Mouse (Mus musculus) naive thymus-derived CD4-positive, alpha-beta T cell, adult 2 months (primary cell): ENCODE results near the gene Rbp2.
A peak's percentile ranks its signal among the peaks of the same experiment; 100 is the strongest.

Experiments
- DNase-seq: peaks from one replicate; pipeline ENCODE4 v3.0.0-alpha.2; 2011; ENCODE audit warnings: low read depth

Rbp2 gene

GRCm38 (mm10) chr9:98524786-98525542, 39.0 kb downstream of the Rbp2 start:
- DNase-seq = no peak

DNA sequence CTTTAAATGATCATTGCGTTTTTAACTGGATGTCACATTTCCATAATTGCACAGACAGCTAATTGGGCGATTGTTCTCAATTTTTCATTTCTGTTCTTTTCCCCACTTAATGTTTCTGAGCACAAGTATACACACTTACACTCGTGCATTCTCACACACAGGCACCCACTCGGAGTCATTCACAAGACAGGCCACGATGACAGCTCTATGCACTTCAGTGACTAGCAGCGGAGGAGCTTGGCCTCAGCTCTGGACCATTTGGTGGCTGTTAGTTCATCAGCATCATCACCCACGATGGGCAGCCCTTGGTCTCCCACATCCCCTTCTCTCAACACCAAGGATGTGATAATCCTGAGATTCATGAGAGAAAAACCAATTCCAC, 39.6 kb downstream of the Rbp2 start:
- no peak for DNase-seq

- no peak for DNase-seq
Observed at GRCm38 (mm10) chr9:98527226-98527625, 41.3 kb downstream of the Rbp2 start.

DNA sequence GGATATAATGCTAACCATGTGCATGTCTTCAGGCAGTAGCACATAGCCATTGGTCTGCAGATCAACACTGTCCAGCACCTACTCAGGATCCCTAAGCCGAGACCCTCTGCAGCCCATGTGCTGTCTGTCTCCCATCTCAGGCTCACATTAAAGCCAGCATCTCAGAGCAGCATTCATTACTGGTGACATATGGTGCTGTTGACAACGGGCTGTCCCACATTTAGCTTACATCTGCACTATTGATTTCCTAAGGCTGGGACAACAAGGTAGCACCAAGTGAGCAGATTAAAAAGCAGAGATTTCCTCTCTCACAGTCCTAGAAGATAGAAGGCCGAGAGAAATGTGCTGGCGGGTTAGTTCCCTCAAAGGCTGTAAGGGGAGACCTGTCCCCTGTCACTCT, 43.9 kb downstream of the Rbp2 start:
- no peak for DNase-seq

GRCm38 (mm10) chr9:98530999-98531398, 45.1 kb downstream of the Rbp2 start:
- DNase-seq = no peak

DNA sequence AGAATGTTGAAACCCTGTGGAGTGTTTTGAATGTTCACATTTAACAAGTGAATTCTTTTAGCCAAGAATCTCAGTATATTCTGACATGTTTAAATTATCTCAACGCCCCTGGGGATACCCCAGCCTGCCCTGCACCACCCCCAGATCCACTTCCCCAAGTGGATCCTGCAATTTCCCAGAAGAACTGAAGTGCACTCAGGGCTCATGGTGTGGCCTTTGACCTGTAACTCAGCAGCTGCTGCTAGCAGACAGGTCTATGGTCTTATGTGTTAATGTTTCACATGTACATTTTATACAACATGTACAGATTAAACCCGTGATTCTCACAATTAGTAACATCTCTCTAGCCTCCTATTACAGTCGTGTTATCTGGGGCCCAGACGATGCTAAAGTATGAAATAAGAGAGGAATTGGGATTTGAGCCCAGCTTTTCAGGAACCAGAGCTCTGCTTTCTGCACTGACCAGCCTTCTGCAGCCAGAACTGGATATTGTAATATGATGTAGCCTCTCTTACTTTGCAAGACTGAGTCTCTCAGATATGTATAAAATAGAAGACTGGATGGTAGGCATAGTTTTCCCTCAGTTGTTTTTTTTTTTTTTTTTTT, 48.9 kb downstream of the Rbp2 start:
- no peak for DNase-seq

GRCm38 (mm10) chr9:98535763-98536162, 49.8 kb downstream of the Rbp2 start:
- DNase-seq = no peak

- DNase-seq = no peak
Observed at GRCm38 (mm10) chr9:98538017-98538712, 52.2 kb downstream of the Rbp2 start.

GRCm38 (mm10) chr9:98538713-98539360, 52.9 kb downstream of the Rbp2 start:
- DNase-seq = peak; percentile 51

DNA sequence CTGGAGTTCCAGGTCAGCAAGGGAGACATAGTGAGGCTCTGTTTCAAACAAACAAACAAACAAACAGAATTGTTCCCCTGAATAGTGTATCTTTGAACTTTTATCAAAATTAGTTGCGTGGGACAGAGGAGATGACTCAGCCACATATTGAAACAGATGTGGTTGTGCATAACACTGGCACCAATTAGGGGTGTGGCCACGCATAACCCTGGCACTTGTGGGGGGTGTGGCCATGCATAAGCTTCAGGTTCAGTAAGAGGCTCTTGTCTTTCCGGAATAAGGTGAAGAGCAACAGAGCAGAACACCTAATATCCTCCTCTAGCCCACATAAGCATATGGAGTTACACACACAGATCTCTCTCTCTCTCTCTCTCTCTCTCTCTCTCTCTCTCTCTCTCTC, 58.1 kb downstream of the Rbp2 start:
- no peak for DNase-seq
